Comparison of ENCODE assay signal across 8 mouse cellular contexts in genomic region chr7:30193581-30194100, GRCm38 (mm10). TPM values are rescaled to one million over a fixed set of nuclear protein-coding genes. Genes with fewer than 3 reads are reported as not detected.
DNase-seq lines count a peak whose midpoint lies in the region; ATAC-seq and TF ChIP-seq lines count a peak whose summit lies in the region.

No protein-coding gene starts in this region.

- H3K9ac ChIP-seq in forebrain, embryonic 16.5 days (replicated peaks; ENCODE audit: low read depth, low read length) = peak overlapping the region; percentile 77
- H3K9ac ChIP-seq in hindbrain, embryonic 13.5 days = peak overlapping the region; percentile 88

- peaks cover 25% of the 10 kb centered on the region for H3K4me1 ChIP-seq in cerebellum, adult 2 months (ENCODE audit: control insufficient read depth, insufficient read depth, low read length)
- H3K4me1 ChIP-seq in forebrain, embryonic 16.5 days (replicated peaks; ENCODE audit: control insufficient read depth, insufficient read depth, low read length) = peaks cover 20% of the 10 kb centered on the region
- peaks cover 23% of the 10 kb centered on the region for H3K4me1 ChIP-seq in hindbrain, embryonic 13.5 days (replicated peaks)

- peak overlapping the region; percentile 90 for H3K4me3 ChIP-seq in cerebellum, adult 2 months (replicated peaks; ENCODE audit: insufficient read depth, low read depth, low read length)
- H3K4me3 ChIP-seq in forebrain, embryonic 16.5 days (replicated peaks; ENCODE audit: low read length) = peak overlapping the region; percentile 83
- H3K4me3 ChIP-seq in hindbrain, embryonic 13.5 days = peak overlapping the region; percentile 80
- peak overlapping the region; percentile 99 for H3K4me3 ChIP-seq in macrophage (ENCODE audit: inconsistent target)

- peak overlapping the region; percentile 68 for H3K4me2 ChIP-seq in forebrain, embryonic 16.5 days (ENCODE audit: low read length)
- H3K4me2 ChIP-seq in hindbrain, embryonic 13.5 days = peak overlapping the region; percentile 88

- H3K27ac ChIP-seq in cerebellum, adult 2 months (ENCODE audit: insufficient read depth, low read length) = no peak overlapping the region
- H3K27ac ChIP-seq in forebrain, embryonic 16.5 days (ENCODE audit: low read length) = peak overlapping the region; percentile 77
- peak overlapping the region; percentile 89 for H3K27ac ChIP-seq in hindbrain, embryonic 13.5 days
- peak overlapping the region; percentile 94 for H3K27ac ChIP-seq in macrophage

- 3% methylated on average over 26 of the region's 26 CpGs for WGBS in cerebellum, adult 2 months
- WGBS in forebrain, embryonic 16.5 days = under 1% methylated on average over 23 of the region's 26 CpGs
- WGBS in hindbrain, embryonic 13.5 days = under 1% methylated on average over 24 of the region's 26 CpGs
- 6% methylated on average over 20 of the region's 26 CpGs for WGBS in macrophage (ENCODE audit: missing documents)

- TF ChIP-seq CTCF in cerebellum, adult 2 months (IDR thresholded peaks at IDR 0.05; ENCODE audit: borderline replicate concordance, insufficient read depth, low read depth, low read length) = no peak

- H3K79me2 ChIP-seq in macrophage (ENCODE audit: inconsistent target) = peaks cover 44% of the 10 kb centered on the region

- peak; percentile 51 for TF ChIP-seq POLR2A in cerebellum, adult 2 months (IDR thresholded peaks at IDR 0.05; ENCODE audit: borderline replicate concordance, insufficient read depth, low read length)

- H3K36me3 ChIP-seq in forebrain, embryonic 16.5 days (ENCODE audit: control insufficient read depth, insufficient read depth) = peaks cover 15% of the 10 kb centered on the region
- H3K36me3 ChIP-seq in hindbrain, embryonic 13.5 days = peaks cover 35% of the 10 kb centered on the region
- peaks cover 38% of the 10 kb centered on the region for H3K36me3 ChIP-seq in macrophage (ENCODE audit: inconsistent target)

- no peaks in the 10 kb centered on the region for H3K9me3 ChIP-seq in forebrain, embryonic 16.5 days (ENCODE audit: control insufficient read depth, low read length)
- H3K9me3 ChIP-seq in hindbrain, embryonic 13.5 days = no peaks in the 10 kb centered on the region

- peak; percentile 70 for ATAC-seq in forebrain, embryonic 16.5 days
- ATAC-seq in hindbrain, embryonic 13.5 days (ENCODE audit: low FRiP score) = peak; percentile 58

- no peaks in the 10 kb centered on the region for H3K27me3 ChIP-seq in cerebellum, adult 2 months (ENCODE audit: control insufficient read depth, insufficient read depth, low read length)
- no peaks in the 10 kb centered on the region for H3K27me3 ChIP-seq in forebrain, embryonic 16.5 days (replicated peaks; ENCODE audit: control insufficient read depth, insufficient read depth, low read length)
- no peaks in the 10 kb centered on the region for H3K27me3 ChIP-seq in hindbrain, embryonic 13.5 days

- DNase-seq in Muller cell, postnatal 12 days (ENCODE audit: inconsistent ontology term) = peak; percentile 87
- peak; percentile 89 for DNase-seq in cerebellum, adult 2 months
- peak; percentile 72 to 79 for DNase-seq in layer of hippocampus, postnatal 36 days
- DNase-seq in retina, postnatal 1 day = peak; percentile 78
- peak; percentile 59 to 68 for DNase-seq in thymus, postnatal 36 days

RNA-seq across cellular contexts. Expression of gene Capns1, which starts 5.0 kb away (rescaled TPM):
- 463 and 475 TPM in 2 replicates for polyA plus RNA-seq in cerebellum, adult 2 months (2012; rRNA removed)
- polyA plus RNA-seq in forebrain, embryonic 16.5 days (2015; fragmentation: Nextera tagmentation; extraction: Ambion mirVana) = 59.7 and 68.4 TPM in 2 replicates
- polyA plus RNA-seq in hindbrain, embryonic 13.5 days (2015; fragmentation: Nextera tagmentation; extraction: Ambion mirVana) = 68.1 and 78.1 TPM in 2 replicates
- total RNA-seq in layer of hippocampus, postnatal 36 days (2021) = 100 to 1,000 TPM; 207 to 234 TPM
- total RNA-seq in macrophage (2018; cell fraction: chromatin; rRNA removed) = 100 to 1,000 TPM in 25 of 26 experiments, 10 to 100 TPM in 1; 99.7 to 322 (median 185) TPM
- 100 to 1,000 TPM; 349 to 440 (median 399) TPM for total RNA-seq in macrophage (2018; cell fraction: cytosol; rRNA removed)
- 100 to 1,000 TPM in 25 of 26 experiments, 10 to 100 TPM in 1; 83.3 to 219 (median 154) TPM for total RNA-seq in macrophage (2018; cell fraction: nucleus; rRNA removed)
- polyA plus RNA-seq in macrophage (2018) = 404 to 602 TPM (median 510 TPM) in 3 replicates

RNA-seq across cellular contexts. Expression of gene Cox7a1, which starts 9.7 kb away (rescaled TPM):
- 24.7 and 32.0 TPM in 2 replicates for polyA plus RNA-seq in cerebellum, adult 2 months (2012; rRNA removed)
- 2.4 and 4.1 TPM in 2 replicates for polyA plus RNA-seq in forebrain, embryonic 16.5 days (2015; fragmentation: Nextera tagmentation; extraction: Ambion mirVana)
- 4.5 and 8.0 TPM in 2 replicates for polyA plus RNA-seq in hindbrain, embryonic 13.5 days (2015; fragmentation: Nextera tagmentation; extraction: Ambion mirVana)
- total RNA-seq in layer of hippocampus, postnatal 36 days (2021) = 1 to 10 TPM; 3.7 to 5.0 TPM
- not detected for total RNA-seq in macrophage (2018; cell fraction: chromatin; rRNA removed)
- 10 to 100 TPM in 13 of 26 experiments, 1 to 10 TPM in 13; 1.6 to 20.9 (median 9.1) TPM for total RNA-seq in macrophage (2018; cell fraction: cytosol; rRNA removed)
- total RNA-seq in macrophage (2018; cell fraction: nucleus; rRNA removed) = 1 to 10 TPM in 2 of 26 experiments, not detected in 24; 4.7 to 5.4 TPM
- 6.1 to 9.1 TPM (median 8.4 TPM) in 3 replicates for polyA plus RNA-seq in macrophage (2018)

RNA-seq across cellular contexts. Expression of gene Zfp146, which starts 24.1 kb away (rescaled TPM):
- 37.6 and 38.0 TPM in 2 replicates for polyA plus RNA-seq in cerebellum, adult 2 months (2012; rRNA removed)
- 17.4 and 18.0 TPM in 2 replicates for polyA plus RNA-seq in forebrain, embryonic 16.5 days (2015; fragmentation: Nextera tagmentation; extraction: Ambion mirVana)
- polyA plus RNA-seq in hindbrain, embryonic 13.5 days (2015; fragmentation: Nextera tagmentation; extraction: Ambion mirVana) = 17.5 and 18.6 TPM in 2 replicates
- total RNA-seq in layer of hippocampus, postnatal 36 days (2021) = 10 to 100 TPM; 53.8 to 54.8 TPM
- total RNA-seq in macrophage (2018; cell fraction: chromatin; rRNA removed) = 10 to 100 TPM; 19.9 to 73.4 (median 36.4) TPM
- 10 to 100 TPM in 22 of 26 experiments, 1 to 10 TPM in 4; 6.8 to 23.3 (median 18.0) TPM for total RNA-seq in macrophage (2018; cell fraction: cytosol; rRNA removed)
- 10 to 100 TPM; 14.1 to 74.3 (median 26.2) TPM for total RNA-seq in macrophage (2018; cell fraction: nucleus; rRNA removed)
- polyA plus RNA-seq in macrophage (2018) = 17.2 to 34.1 TPM (median 30.3 TPM) in 3 replicates

RNA-seq across cellular contexts. Expression of gene Polr2i, which starts 38.1 kb away (rescaled TPM):
- 167 and 182 TPM in 2 replicates for polyA plus RNA-seq in cerebellum, adult 2 months (2012; rRNA removed)
- polyA plus RNA-seq in forebrain, embryonic 16.5 days (2015; fragmentation: Nextera tagmentation; extraction: Ambion mirVana) = 160 and 165 TPM in 2 replicates
- 174 and 175 TPM in 2 replicates for polyA plus RNA-seq in hindbrain, embryonic 13.5 days (2015; fragmentation: Nextera tagmentation; extraction: Ambion mirVana)
- 10 to 100 TPM; 53.1 to 65.2 TPM for total RNA-seq in layer of hippocampus, postnatal 36 days (2021)
- total RNA-seq in macrophage (2018; cell fraction: chromatin; rRNA removed) = 10 to 100 TPM in 17 of 26 experiments, 1 to 10 TPM in 8, not detected in 1; 2.6 to 46.5 (median 17.4) TPM
- total RNA-seq in macrophage (2018; cell fraction: cytosol; rRNA removed) = 10 to 100 TPM; 26.6 to 73.8 (median 46.9) TPM
- 10 to 100 TPM in 20 of 26 experiments, 1 to 10 TPM in 6; 3.6 to 36.2 (median 18.9) TPM for total RNA-seq in macrophage (2018; cell fraction: nucleus; rRNA removed)
- 34.2 to 47.5 TPM (median 41.3 TPM) in 3 replicates for polyA plus RNA-seq in macrophage (2018)

RNA-seq across cellular contexts. Expression of gene Tbcb, which starts 38.4 kb away (rescaled TPM):
- polyA plus RNA-seq in cerebellum, adult 2 months (2012; rRNA removed) = 134 and 147 TPM in 2 replicates
- polyA plus RNA-seq in forebrain, embryonic 16.5 days (2015; fragmentation: Nextera tagmentation; extraction: Ambion mirVana) = 358 and 393 TPM in 2 replicates
- polyA plus RNA-seq in hindbrain, embryonic 13.5 days (2015; fragmentation: Nextera tagmentation; extraction: Ambion mirVana) = 383 and 390 TPM in 2 replicates
- total RNA-seq in layer of hippocampus, postnatal 36 days (2021) = 100 to 1,000 TPM; 118 to 127 TPM
- total RNA-seq in macrophage (2018; cell fraction: chromatin; rRNA removed) = 10 to 100 TPM in 16 of 26 experiments, 1 to 10 TPM in 10; 1.5 to 38.8 (median 16.7) TPM
- 100 to 1,000 TPM; 112 to 180 (median 145) TPM for total RNA-seq in macrophage (2018; cell fraction: cytosol; rRNA removed)
- 10 to 100 TPM; 21.5 to 67.9 (median 38.3) TPM for total RNA-seq in macrophage (2018; cell fraction: nucleus; rRNA removed)
- 57.6 to 136 TPM (median 89.3 TPM) in 3 replicates for polyA plus RNA-seq in macrophage (2018)
